Mouse (Mus musculus): Measurements from ENCODE around the gene Kcnk12. TPM values are rescaled to one million over a fixed set of nuclear protein-coding genes. Genes with fewer than 3 reads are reported as not detected.

The Kcnk12 gene
- polyA plus RNA-seq, 1 experiment from 2014 or later = not detected

GRCm38 (mm10) chr17:87774982-87775381 is 22.8 kb downstream of the Kcnk12 start:
- Histone ChIP-seq H3K9ac (ENCODE audit: low read depth, low read length) (no peak overlapping the region), H3K36me3 (ENCODE audit: control insufficient read depth, insufficient read depth, low read length) (no peaks in the 10 kb centered on the region), H3K27ac (ENCODE audit: low read depth, low read length) (no peak overlapping the region), H3K4me3 (ENCODE audit: low read length) (no peak overlapping the region), H3K4me1 (ENCODE audit: control insufficient read depth, insufficient read depth, low read length) (no peaks in the 10 kb centered on the region), H3K4me2 (replicated peaks; ENCODE audit: low read depth, low read length) (no peak overlapping the region), H3K27me3 (ENCODE audit: control insufficient read depth, insufficient read depth, low read length) (no peaks in the 10 kb centered on the region), H3K9me3 (ENCODE audit: control insufficient read depth, low read length) (no peaks in the 10 kb centered on the region)
- no peak for ATAC-seq (ENCODE audit: low FRiP score, low TSS enrichment)
- WGBS = 87% methylated on average over 8 of the region's 8 CpGs

- 66% methylated on average over 3 of the region's 3 CpGs for WGBS
- Histone ChIP-seq H3K4me1 (ENCODE audit: control insufficient read depth, insufficient read depth, low read length) (no peaks in the 10 kb centered on the region), H3K4me3 (ENCODE audit: low read length) (no peak overlapping the region), H3K9ac (ENCODE audit: low read depth, low read length) (no peak overlapping the region), H3K4me2 (replicated peaks; ENCODE audit: low read depth, low read length) (no peak overlapping the region), H3K27ac (ENCODE audit: low read depth, low read length) (no peak overlapping the region), H3K27me3 (ENCODE audit: control insufficient read depth, insufficient read depth, low read length) (no peaks in the 10 kb centered on the region), H3K9me3 (ENCODE audit: control insufficient read depth, low read length) (no peaks in the 10 kb centered on the region), H3K36me3 (ENCODE audit: control insufficient read depth, insufficient read depth, low read length) (no peaks in the 10 kb centered on the region)
- ATAC-seq (ENCODE audit: low FRiP score, low TSS enrichment) = no peak
These were observed 24.6 kb downstream of the Kcnk12 start for GRCm38 (mm10) chr17:87773175-87773574.

- Histone ChIP-seq H3K9me3 (ENCODE audit: control insufficient read depth, low read length) (no peaks in the 10 kb centered on the region), H3K4me3 (ENCODE audit: low read length) (no peak overlapping the region), H3K9ac (ENCODE audit: low read depth, low read length) (no peak overlapping the region), H3K4me1 (ENCODE audit: control insufficient read depth, insufficient read depth, low read length) (no peaks in the 10 kb centered on the region), H3K27ac (ENCODE audit: low read depth, low read length) (no peak overlapping the region), H3K36me3 (ENCODE audit: control insufficient read depth, insufficient read depth, low read length) (no peaks in the 10 kb centered on the region), H3K4me2 (replicated peaks; ENCODE audit: low read depth, low read length) (no peak overlapping the region), H3K27me3 (ENCODE audit: control insufficient read depth, insufficient read depth, low read length) (no peaks in the 10 kb centered on the region)
- ATAC-seq (ENCODE audit: low FRiP score, low TSS enrichment) = no peak
- 56% methylated on average over 5 of the region's 5 CpGs for WGBS
These were observed 27.0 kb downstream of the Kcnk12 start for GRCm38 (mm10) chr17:87770766-87771165.

DNA sequence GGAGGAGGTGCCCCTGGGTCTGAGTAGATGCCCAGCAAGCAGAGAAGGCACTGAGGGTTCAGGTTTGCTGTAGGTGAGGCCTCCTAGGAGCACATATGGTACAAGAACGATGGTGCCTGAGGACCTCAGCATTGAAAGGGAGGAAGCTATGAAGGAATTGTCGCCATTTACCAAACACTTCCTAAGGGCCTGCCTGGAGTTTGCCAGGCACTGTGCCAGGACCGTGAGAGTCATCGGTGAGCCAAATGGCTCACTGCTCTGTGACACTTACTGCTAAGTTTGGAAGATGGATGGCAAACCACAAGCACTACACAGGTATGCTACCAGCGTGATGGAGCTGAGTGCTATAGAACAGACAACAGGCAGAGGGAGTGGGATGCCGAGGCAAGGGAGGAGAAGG is 30.9 kb downstream of the Kcnk12 start:
- Histone ChIP-seq H3K36me3 (ENCODE audit: control insufficient read depth, insufficient read depth, low read length) (no peaks in the 10 kb centered on the region), H3K9me3 (ENCODE audit: control insufficient read depth, low read length) (no peaks in the 10 kb centered on the region), H3K4me3 (ENCODE audit: low read length) (no peak overlapping the region), H3K4me2 (replicated peaks; ENCODE audit: low read depth, low read length) (no peak overlapping the region), H3K9ac (ENCODE audit: low read depth, low read length) (no peak overlapping the region), H3K27me3 (ENCODE audit: control insufficient read depth, insufficient read depth, low read length) (no peaks in the 10 kb centered on the region), H3K4me1 (ENCODE audit: control insufficient read depth, insufficient read depth, low read length) (no peaks in the 10 kb centered on the region), H3K27ac (ENCODE audit: low read depth, low read length) (no peak overlapping the region)
- ATAC-seq (ENCODE audit: low FRiP score, low TSS enrichment) = no peak
- 76% methylated on average over 6 of the region's 6 CpGs for WGBS

DNA sequence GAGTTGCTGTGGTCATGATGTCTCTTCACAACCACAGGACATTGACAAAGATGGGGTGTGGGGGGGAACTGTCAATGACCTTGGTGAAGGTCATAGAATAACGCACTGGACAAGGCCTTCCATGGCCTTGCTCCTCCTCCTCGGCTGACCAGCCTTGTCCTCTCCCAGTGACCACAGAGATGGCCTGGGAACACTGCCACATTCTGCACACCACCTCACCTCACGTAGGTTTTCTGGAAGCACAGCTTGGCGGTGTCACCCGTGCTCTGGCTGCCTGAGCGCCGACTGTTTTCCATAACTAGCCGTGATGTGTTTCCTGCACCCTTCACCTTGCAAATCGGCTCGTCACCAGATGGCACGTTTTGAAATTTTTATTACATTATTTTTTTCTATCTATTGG is 32.8 kb downstream of the Kcnk12 start:
- Histone ChIP-seq H3K4me3 (ENCODE audit: low read length) (no peak overlapping the region), H3K4me2 (replicated peaks; ENCODE audit: low read depth, low read length) (no peak overlapping the region), H3K4me1 (ENCODE audit: control insufficient read depth, insufficient read depth, low read length) (no peaks in the 10 kb centered on the region), H3K27me3 (ENCODE audit: control insufficient read depth, insufficient read depth, low read length) (no peaks in the 10 kb centered on the region), H3K9me3 (ENCODE audit: control insufficient read depth, low read length) (no peaks in the 10 kb centered on the region), H3K9ac (ENCODE audit: low read depth, low read length) (no peak overlapping the region), H3K36me3 (ENCODE audit: control insufficient read depth, insufficient read depth, low read length) (no peaks in the 10 kb centered on the region), H3K27ac (ENCODE audit: low read depth, low read length) (no peak overlapping the region)
- 90% methylated on average over 11 of the region's 11 CpGs for WGBS
- no peak for ATAC-seq (ENCODE audit: low FRiP score, low TSS enrichment)

DNA sequence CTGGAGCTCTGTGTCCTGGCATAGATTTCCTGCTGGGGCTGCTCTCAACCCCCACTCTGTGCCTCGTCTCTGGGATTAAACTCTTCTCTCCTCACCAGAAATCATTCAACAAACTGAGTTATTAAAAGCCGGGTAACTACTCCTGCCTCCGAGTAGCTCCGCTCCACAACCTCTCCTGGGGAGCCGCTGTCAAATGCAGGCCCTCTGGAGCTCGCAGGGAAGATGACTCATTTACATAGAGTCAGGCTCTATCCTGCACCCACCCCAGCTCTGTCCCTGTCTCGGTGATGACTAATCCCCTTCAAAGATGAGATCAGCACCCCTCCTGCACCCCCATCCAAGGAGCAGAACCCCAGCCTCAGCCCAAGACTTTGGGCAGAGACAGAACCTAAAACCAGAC is 34.6 kb downstream of the Kcnk12 start:
- H3K9me3 ChIP-seq (ENCODE audit: control insufficient read depth, low read length) = no peaks in the 10 kb centered on the region
- H3K9ac ChIP-seq (ENCODE audit: low read depth, low read length) = no peak overlapping the region
- H3K4me1 ChIP-seq (ENCODE audit: control insufficient read depth, insufficient read depth, low read length) = no peaks in the 10 kb centered on the region
- no peak overlapping the region for H3K4me2 ChIP-seq (replicated peaks; ENCODE audit: low read depth, low read length)
- H3K36me3 ChIP-seq (ENCODE audit: control insufficient read depth, insufficient read depth, low read length) = no peaks in the 10 kb centered on the region
- no peak overlapping the region for H3K4me3 ChIP-seq (ENCODE audit: low read length)
- ATAC-seq (ENCODE audit: low FRiP score, low TSS enrichment) = no peak
- no peaks in the 10 kb centered on the region for H3K27me3 ChIP-seq (ENCODE audit: control insufficient read depth, insufficient read depth, low read length)
- H3K27ac ChIP-seq (ENCODE audit: low read depth, low read length) = no peak overlapping the region
- 60% methylated on average over 7 of the region's 7 CpGs for WGBS

GRCm38 (mm10) chr17:87760315-87760714 is 37.5 kb downstream of the Kcnk12 start:
- Histone ChIP-seq H3K36me3 (ENCODE audit: control insufficient read depth, insufficient read depth, low read length) (no peaks in the 10 kb centered on the region), H3K9me3 (ENCODE audit: control insufficient read depth, low read length) (no peaks in the 10 kb centered on the region), H3K27me3 (ENCODE audit: control insufficient read depth, insufficient read depth, low read length) (no peaks in the 10 kb centered on the region), H3K4me2 (replicated peaks; ENCODE audit: low read depth, low read length) (no peak overlapping the region), H3K27ac (ENCODE audit: low read depth, low read length) (no peak overlapping the region), H3K4me1 (ENCODE audit: control insufficient read depth, insufficient read depth, low read length) (no peaks in the 10 kb centered on the region), H3K4me3 (ENCODE audit: low read length) (no peak overlapping the region), H3K9ac (ENCODE audit: low read depth, low read length) (no peak overlapping the region)
- 92% methylated on average over 4 of the region's 4 CpGs for WGBS
- ATAC-seq (ENCODE audit: low FRiP score, low TSS enrichment) = no peak

- ATAC-seq (ENCODE audit: low FRiP score, low TSS enrichment) = peak; percentile 87
- H3K4me3 ChIP-seq (ENCODE audit: low read length) = peak overlapping the region; percentile 64
- no peak overlapping the region for H3K27ac ChIP-seq (ENCODE audit: low read depth, low read length)
- WGBS = 7% methylated on average over 101 of the region's 101 CpGs
- peak overlapping the region; percentile 37 for H3K9ac ChIP-seq (ENCODE audit: low read depth, low read length)
- no peaks in the 10 kb centered on the region for H3K36me3 ChIP-seq (ENCODE audit: control insufficient read depth, insufficient read depth, low read length)
- H3K4me1 ChIP-seq (ENCODE audit: control insufficient read depth, insufficient read depth, low read length) = peaks cover 4% of the 10 kb centered on the region; the same call in 1 of the 2 replicates
- H3K4me2 ChIP-seq (replicated peaks; ENCODE audit: low read depth, low read length) = peak overlapping the region; percentile 98
- peaks cover 54% of the 10 kb centered on the region for H3K27me3 ChIP-seq (ENCODE audit: control insufficient read depth, insufficient read depth, low read length)
- H3K9me3 ChIP-seq (ENCODE audit: control insufficient read depth, low read length) = 0 out of 2 replicates have a peak, but pooled peaks cover 4% of the 10 kb centered on the region
These were observed 51.6 kb downstream of the Kcnk12 start for GRCm38 (mm10) chr17:87745926-87746888.

Data from kidney, embryonic 14.5 days (tissue).